Mouse (Mus musculus): Measurements from ENCODE around the gene Pck1. TPM values are rescaled to one million over a fixed set of nuclear protein-coding genes. Genes with fewer than 3 reads are reported as not detected.

The Pck1 gene
- not detected for polyA plus RNA-seq (2015; fragmentation: Illumina TruSeq; extraction: RNeasy Lipid Tissue Mini Kit (QIAGEN cat#74804); ENCODE audit: low read depth, low replicate concordance)

GRCm38 (mm10) chr2:173152436-173153151 is at the start of gene Pck1:
TSS of gene Pck1 (plus strand) at chr2:173153048.

DNA sequence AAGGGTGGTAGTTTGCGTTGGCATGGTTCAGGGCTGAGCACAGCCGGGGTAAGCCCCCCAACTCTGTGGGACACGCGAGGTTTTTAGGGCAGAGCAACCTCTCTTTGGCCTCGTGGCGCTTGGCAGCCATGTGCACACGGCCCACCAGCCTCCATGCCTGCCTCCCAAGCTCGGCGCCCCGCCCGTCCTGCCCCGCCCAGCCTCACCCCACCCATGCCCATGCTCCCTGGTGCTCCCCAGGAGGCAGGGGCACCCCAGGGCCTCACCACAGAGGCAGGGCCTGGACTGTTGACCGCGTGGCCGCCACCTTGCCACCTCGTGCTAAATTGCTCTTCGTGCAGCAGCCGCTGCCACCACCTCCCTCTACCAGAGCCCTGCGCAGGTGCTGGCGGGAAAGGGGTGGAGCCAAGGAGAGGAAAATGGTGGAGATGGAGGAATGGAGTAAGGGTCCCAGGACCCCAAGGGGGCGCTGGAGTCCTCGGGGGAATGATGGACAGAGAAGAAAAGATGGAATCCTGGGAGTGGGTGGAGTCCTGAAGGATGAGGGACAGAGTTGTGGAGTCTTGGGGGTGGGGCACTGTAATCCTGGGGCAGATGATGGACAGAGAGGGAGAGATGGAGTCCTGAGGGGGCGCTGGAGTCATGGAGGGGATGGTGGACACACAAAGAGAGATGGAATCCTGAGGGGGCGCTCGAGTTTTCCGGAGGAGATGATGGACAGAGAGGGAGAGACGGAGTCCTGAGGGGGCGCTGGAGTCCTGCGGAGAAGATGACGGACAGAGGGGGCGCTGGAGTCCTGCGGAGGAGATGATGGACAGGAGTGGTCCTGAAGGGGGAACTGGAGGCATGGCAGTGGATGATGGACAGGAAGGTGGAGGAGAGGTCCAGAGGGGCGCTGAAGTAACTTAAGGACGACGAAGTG is 33.6 kb upstream of the Pck1 start, which contains the start of gene Ctcfl:
TSS of gene Ctcfl (minus strand) at position 503 of the 922 bp plus-strand sequence.

Other genes starting within 250 kb of the Pck1 start
- 5.8 TPM for gene Bmp7, start 212.7 kb upstream of the Pck1 start, polyA plus RNA-seq (2015; fragmentation: Illumina TruSeq; extraction: RNeasy Lipid Tissue Mini Kit (QIAGEN cat#74804); ENCODE audit: low read depth, low replicate concordance)
- 0.49 TPM for gene Spo11, start 175.3 kb upstream of the Pck1 start, polyA plus RNA-seq (2015; fragmentation: Illumina TruSeq; extraction: RNeasy Lipid Tissue Mini Kit (QIAGEN cat#74804); ENCODE audit: low read depth, low replicate concordance)
- 60.5 TPM for gene Rae1, start 152.9 kb upstream of the Pck1 start, polyA plus RNA-seq (2015; fragmentation: Illumina TruSeq; extraction: RNeasy Lipid Tissue Mini Kit (QIAGEN cat#74804); ENCODE audit: low read depth, low replicate concordance)
- 2.1 TPM for gene Rbm38, start 132.6 kb upstream of the Pck1 start, polyA plus RNA-seq (2015; fragmentation: Illumina TruSeq; extraction: RNeasy Lipid Tissue Mini Kit (QIAGEN cat#74804); ENCODE audit: low read depth, low replicate concordance)
- not detected for gene Ctcfl, start 33.5 kb upstream of the Pck1 start, polyA plus RNA-seq (2015; fragmentation: Illumina TruSeq; extraction: RNeasy Lipid Tissue Mini Kit (QIAGEN cat#74804); ENCODE audit: low read depth, low replicate concordance)
- gene Zbp1, start 65.9 kb downstream of the Pck1 start, polyA plus RNA-seq (2015; fragmentation: Illumina TruSeq; extraction: RNeasy Lipid Tissue Mini Kit (QIAGEN cat#74804); ENCODE audit: low read depth, low replicate concordance), result 0.51 TPM
- gene Pmepa1, start 123.5 kb downstream of the Pck1 start, polyA plus RNA-seq (2015; fragmentation: Illumina TruSeq; extraction: RNeasy Lipid Tissue Mini Kit (QIAGEN cat#74804); ENCODE audit: low read depth, low replicate concordance), result 21.4 TPM

Data from brain, adult 10 weeks (tissue).